Mouse (Mus musculus): ENCODE results near the gene Ociad2. TPM values are rescaled to one million over a fixed set of nuclear protein-coding genes. Genes with fewer than 3 reads are reported as not detected.
"Not testable (repeated sequence)": the region's sequence is repeated elsewhere in the genome, so short reads cannot be mapped to it uniquely, and the experiment has no call there.

Ociad2 gene
- polyA plus RNA-seq, 1 experiment: 0.80 TPM

DNA sequence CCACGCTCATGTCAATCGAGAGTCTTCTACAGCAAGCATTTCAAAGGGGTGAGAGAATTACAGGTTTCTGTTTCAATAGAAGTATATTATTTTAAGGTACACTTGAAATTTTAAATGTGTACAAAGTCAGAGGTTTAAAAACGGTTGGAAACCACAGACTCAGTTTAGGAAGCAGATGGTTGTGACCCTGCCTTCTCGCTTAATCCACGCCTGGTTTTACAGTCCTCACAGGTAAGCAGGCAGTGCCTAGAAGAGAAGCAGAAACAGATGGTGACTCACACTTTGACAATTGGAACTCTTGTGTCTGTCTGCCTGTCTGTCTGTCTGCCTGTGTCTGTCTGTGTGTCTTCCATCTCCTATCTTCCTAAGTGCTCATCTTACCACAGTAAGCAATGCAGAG is 17.2 kb downstream of the Ociad2 start:
- no peaks in the 10 kb centered on the region for H3K27me3 ChIP-seq (ENCODE audit: control insufficient read depth, insufficient read depth, low read length)
- H3K36me3 ChIP-seq (ENCODE audit: control insufficient read depth, insufficient read depth, low read length): no peaks in the 10 kb centered on the region
- H3K4me1 ChIP-seq (ENCODE audit: control insufficient read depth, insufficient read depth, low read length): no peaks in the 10 kb centered on the region
- no peak overlapping the region for H3K27ac ChIP-seq (ENCODE audit: control insufficient read depth, insufficient read depth, low read depth, low read length)
- TF ChIP-seq CTCF (IDR thresholded peaks at IDR 0.05; ENCODE audit: control insufficient read depth, insufficient read depth, insufficient replicate concordance, low read depth, low read length): no peak
- TF ChIP-seq POLR2A (IDR thresholded peaks at IDR 0.05; ENCODE audit: control insufficient read depth, low read depth, low read length): no peak
- no peak overlapping the region for H3K4me3 ChIP-seq (ENCODE audit: control insufficient read depth, low read depth, low read length)

DNA sequence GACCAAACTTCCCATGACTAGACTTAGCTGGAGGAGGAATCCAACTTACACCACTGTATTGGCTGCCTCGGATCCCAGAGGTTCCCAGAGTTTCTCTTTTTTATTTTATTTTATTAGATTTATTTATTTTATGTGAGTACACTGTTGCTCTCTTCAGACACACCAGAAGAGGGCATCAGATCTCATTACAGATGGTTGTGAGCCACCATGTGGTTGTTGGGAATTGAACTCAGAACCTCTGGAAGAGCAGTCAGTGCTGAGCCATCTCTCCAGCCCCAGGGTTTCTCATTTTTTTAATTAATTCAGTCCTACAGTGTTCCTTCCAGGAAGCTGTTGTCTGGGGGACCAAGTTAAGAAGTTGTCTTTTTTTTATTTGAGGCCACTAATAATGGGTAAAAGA is 18.1 kb downstream of the Ociad2 start:
- not testable (repeated sequence) for H3K36me3 ChIP-seq (ENCODE audit: control insufficient read depth, insufficient read depth, low read length); H3K4me3 ChIP-seq (ENCODE audit: control insufficient read depth, low read depth, low read length); H3K4me1 ChIP-seq (ENCODE audit: control insufficient read depth, insufficient read depth, low read length); H3K27me3 ChIP-seq (ENCODE audit: control insufficient read depth, insufficient read depth, low read length); H3K27ac ChIP-seq (ENCODE audit: control insufficient read depth, insufficient read depth, low read depth, low read length)

- no peaks in the 10 kb centered on the region for H3K4me1 ChIP-seq (ENCODE audit: control insufficient read depth, insufficient read depth, low read length)
- H3K36me3 ChIP-seq (ENCODE audit: control insufficient read depth, insufficient read depth, low read length): no peaks in the 10 kb centered on the region
- H3K4me3 ChIP-seq (ENCODE audit: control insufficient read depth, low read depth, low read length): no peak overlapping the region
- TF ChIP-seq POLR2A (IDR thresholded peaks at IDR 0.05; ENCODE audit: control insufficient read depth, low read depth, low read length) (no peak), CTCF (IDR thresholded peaks at IDR 0.05; ENCODE audit: control insufficient read depth, insufficient read depth, insufficient replicate concordance, low read depth, low read length) (no peak)
- H3K27ac ChIP-seq (ENCODE audit: control insufficient read depth, insufficient read depth, low read depth, low read length): no peak overlapping the region
- H3K27me3 ChIP-seq (ENCODE audit: control insufficient read depth, insufficient read depth, low read length): no peaks in the 10 kb centered on the region
Measured at GRCm38 (mm10) chr5:73319306-73319705, 21.5 kb downstream of the Ociad2 start.

DNA sequence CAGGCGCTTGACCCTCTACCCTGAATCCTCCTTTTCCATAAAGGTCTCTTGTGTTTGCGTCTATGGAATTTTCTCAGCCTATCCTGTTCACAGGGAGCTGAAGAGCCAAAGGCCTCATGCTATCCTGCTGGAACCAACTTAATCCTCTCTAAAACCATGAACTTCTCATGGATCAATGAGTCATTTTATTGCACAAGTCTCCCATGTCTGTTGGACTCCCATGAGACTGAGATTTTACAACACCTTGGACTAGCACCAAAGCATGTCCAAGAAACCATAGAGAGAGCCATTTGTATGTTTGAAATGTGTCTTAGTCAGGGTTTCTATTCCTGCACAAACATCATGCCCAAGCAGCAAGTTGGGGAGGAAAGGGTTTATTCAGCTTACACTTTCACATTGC is 26.2 kb downstream of the Ociad2 start:
- H3K4me1 ChIP-seq (ENCODE audit: control insufficient read depth, insufficient read depth, low read length): no peaks in the 10 kb centered on the region
- TF ChIP-seq CTCF (IDR thresholded peaks at IDR 0.05; ENCODE audit: control insufficient read depth, insufficient read depth, insufficient replicate concordance, low read depth, low read length): no peak
- TF ChIP-seq POLR2A (IDR thresholded peaks at IDR 0.05; ENCODE audit: control insufficient read depth, low read depth, low read length): no peak
- no peak overlapping the region for H3K27ac ChIP-seq (ENCODE audit: control insufficient read depth, insufficient read depth, low read depth, low read length)
- H3K4me3 ChIP-seq (ENCODE audit: control insufficient read depth, low read depth, low read length): no peak overlapping the region
- no peaks in the 10 kb centered on the region; the same call in 1 of the 2 replicates for H3K36me3 ChIP-seq (ENCODE audit: control insufficient read depth, insufficient read depth, low read length)
- no peaks in the 10 kb centered on the region for H3K27me3 ChIP-seq (ENCODE audit: control insufficient read depth, insufficient read depth, low read length)

GRCm38 (mm10) chr5:73313591-73313990 is 27.2 kb downstream of the Ociad2 start:
- H3K4me1 ChIP-seq (ENCODE audit: control insufficient read depth, insufficient read depth, low read length): no peaks in the 10 kb centered on the region
- no peak overlapping the region for H3K4me3 ChIP-seq (ENCODE audit: control insufficient read depth, low read depth, low read length)
- TF ChIP-seq POLR2A (IDR thresholded peaks at IDR 0.05; ENCODE audit: control insufficient read depth, low read depth, low read length) (no peak), CTCF (IDR thresholded peaks at IDR 0.05; ENCODE audit: control insufficient read depth, insufficient read depth, insufficient replicate concordance, low read depth, low read length) (no peak)
- no peak overlapping the region for H3K27ac ChIP-seq (ENCODE audit: control insufficient read depth, insufficient read depth, low read depth, low read length)
- H3K36me3 ChIP-seq (ENCODE audit: control insufficient read depth, insufficient read depth, low read length): no peaks in the 10 kb centered on the region; the same call in 1 of the 2 replicates
- H3K27me3 ChIP-seq (ENCODE audit: control insufficient read depth, insufficient read depth, low read length): no peaks in the 10 kb centered on the region

GRCm38 (mm10) chr5:73311458-73311857 is 29.4 kb downstream of the Ociad2 start:
- no peak for TF ChIP-seq POLR2A (IDR thresholded peaks at IDR 0.05; ENCODE audit: control insufficient read depth, low read depth, low read length)
- TF ChIP-seq CTCF (IDR thresholded peaks at IDR 0.05; ENCODE audit: control insufficient read depth, insufficient read depth, insufficient replicate concordance, low read depth, low read length): no peak
- Histone ChIP-seq H3K27me3 (ENCODE audit: control insufficient read depth, insufficient read depth, low read length) (no peaks in the 10 kb centered on the region), H3K4me3 (ENCODE audit: control insufficient read depth, low read depth, low read length) (no peak overlapping the region), H3K27ac (ENCODE audit: control insufficient read depth, insufficient read depth, low read depth, low read length) (no peak overlapping the region), H3K36me3 (ENCODE audit: control insufficient read depth, insufficient read depth, low read length) (no peaks in the 10 kb centered on the region; the same call in 1 of the 2 replicates), H3K4me1 (ENCODE audit: control insufficient read depth, insufficient read depth, low read length) (no peaks in the 10 kb centered on the region)

DNA sequence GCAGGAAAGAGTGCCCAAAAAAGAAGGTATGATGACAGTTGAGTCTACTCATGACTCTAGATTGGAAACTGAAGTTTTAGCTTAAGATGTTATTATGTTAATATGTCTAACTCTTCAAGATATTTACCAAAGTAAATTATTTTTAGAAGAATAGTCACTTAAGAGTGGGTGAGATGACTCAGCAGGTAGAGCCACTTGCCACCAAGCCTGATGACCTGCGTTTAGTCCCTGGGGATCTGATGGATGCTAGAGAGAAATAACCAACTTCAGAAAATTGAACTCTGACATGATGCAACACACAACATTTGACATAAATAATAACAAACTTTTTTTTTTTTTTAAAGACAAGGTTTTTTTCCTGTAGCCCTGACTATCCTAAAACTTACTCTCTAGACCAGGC is 30.4 kb downstream of the Ociad2 start:
- H3K27ac ChIP-seq (ENCODE audit: control insufficient read depth, insufficient read depth, low read depth, low read length): no peak overlapping the region
- no peaks in the 10 kb centered on the region for H3K27me3 ChIP-seq (ENCODE audit: control insufficient read depth, insufficient read depth, low read length)
- no peaks in the 10 kb centered on the region for H3K4me1 ChIP-seq (ENCODE audit: control insufficient read depth, insufficient read depth, low read length)
- TF ChIP-seq POLR2A (IDR thresholded peaks at IDR 0.05; ENCODE audit: control insufficient read depth, low read depth, low read length) (no peak), CTCF (IDR thresholded peaks at IDR 0.05; ENCODE audit: control insufficient read depth, insufficient read depth, insufficient replicate concordance, low read depth, low read length) (no peak)
- H3K4me3 ChIP-seq (ENCODE audit: control insufficient read depth, low read depth, low read length): no peak overlapping the region
- peaks cover 1% of the 10 kb centered on the region; the same call in 1 of the 2 replicates for H3K36me3 ChIP-seq (ENCODE audit: control insufficient read depth, insufficient read depth, low read length)

DNA sequence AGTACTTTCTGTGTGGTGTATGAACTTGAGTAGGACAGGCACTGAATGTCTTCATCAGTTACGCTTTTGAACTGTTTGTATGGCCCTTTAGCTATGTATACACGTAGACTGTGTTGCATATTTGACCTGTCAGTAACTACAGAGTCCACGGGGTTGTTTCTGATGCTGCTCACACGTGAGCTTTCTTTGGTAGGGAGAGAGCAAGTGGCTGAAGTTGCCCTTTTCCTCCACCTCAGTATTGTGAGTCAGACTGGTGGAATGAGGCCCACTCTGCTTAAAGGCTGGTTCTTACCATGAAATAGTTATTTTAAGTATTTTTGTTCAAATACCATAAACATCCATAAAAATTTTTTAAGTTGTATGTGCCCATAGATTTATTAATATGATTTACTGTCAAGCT is 31.3 kb downstream of the Ociad2 start:
- no peaks in the 10 kb centered on the region for H3K4me1 ChIP-seq (ENCODE audit: control insufficient read depth, insufficient read depth, low read length)
- no peaks in the 10 kb centered on the region for H3K27me3 ChIP-seq (ENCODE audit: control insufficient read depth, insufficient read depth, low read length)
- H3K36me3 ChIP-seq (ENCODE audit: control insufficient read depth, insufficient read depth, low read length): peaks cover 1% of the 10 kb centered on the region; the same call in 1 of the 2 replicates
- TF ChIP-seq POLR2A (IDR thresholded peaks at IDR 0.05; ENCODE audit: control insufficient read depth, low read depth, low read length) (no peak), CTCF (IDR thresholded peaks at IDR 0.05; ENCODE audit: control insufficient read depth, insufficient read depth, insufficient replicate concordance, low read depth, low read length) (no peak)
- H3K27ac ChIP-seq (ENCODE audit: control insufficient read depth, insufficient read depth, low read depth, low read length): no peak overlapping the region
- H3K4me3 ChIP-seq (ENCODE audit: control insufficient read depth, low read depth, low read length): no peak overlapping the region
